Mouse (Mus musculus) hindbrain, postnatal 0 days (tissue): ENCODE results near the gene Slc25a51. TPM values are rescaled to one million over a fixed set of nuclear protein-coding genes. Genes with fewer than 3 reads are reported as not detected.

Experiments
- ATAC-seq: fragments of 200-750 bp; cut with Nextera tagmentation; 2 replicates; pipeline ENCODE4 v1.8.0; 2017; ENCODE audit warnings: mild to moderate bottlenecking, moderate TSS enrichment, moderate library complexity
- DNase-seq: peaks from one replicate; pipeline ENCODE4 v3.0.0-alpha.2; 2015; ENCODE audit warnings: low spot score
- H3K27ac ChIP-seq: fragments of 300-500 bp; sonication (generic); 2 replicates; pipeline ENCODE4 v1.5.1; 2014; ENCODE audit warnings: mild to moderate bottlenecking
- H3K27me3 ChIP-seq: fragments of 300-500 bp; sonication (generic); 2 replicates; pipeline ENCODE4 v1.6.1; 2014; ENCODE audit warnings: low read length, mixed read lengths; ENCODE audit not compliant: insufficient read depth
- H3K36me3 ChIP-seq: fragments of 300-500 bp; sonication (generic); 2 replicates; pipeline ENCODE4 v1.6.1; 2014; ENCODE audit warnings: low read length, mixed read lengths; ENCODE audit not compliant: insufficient read depth
- H3K4me1 ChIP-seq: fragments of 300-500 bp; sonication (generic); 2 replicates; pipeline ENCODE4 v1.6.1; 2014; ENCODE audit warnings: antibody characterized with exemption, low read length, mixed read lengths; ENCODE audit not compliant: insufficient read depth
- H3K4me2 ChIP-seq: fragments of 300-500 bp; sonication (generic); 2 replicates; pipeline ENCODE4 v1.6.1; 2014; ENCODE audit warnings: low read depth, mild to moderate bottlenecking, low read length, moderate library complexity, mixed read lengths
- H3K4me3 ChIP-seq: fragments of 300-500 bp; sonication (generic); 2 replicates; pipeline ENCODE4 v1.5.1; 2014; ENCODE audit warnings: low read length
- H3K9ac ChIP-seq: fragments of 300-500 bp; sonication (generic); replicated peaks from 2 replicates; pipeline ENCODE4 v1.6.1; 2014; ENCODE audit warnings: mild to moderate bottlenecking, low read length, moderate library complexity, mixed read lengths
- H3K9me3 ChIP-seq: fragments of 300-500 bp; sonication (generic); 2 replicates; pipeline ENCODE4 v1.6.1; 2016; ENCODE audit warnings: low read length, mixed read lengths
- CTCF ChIP-seq: IDR thresholded peaks from 2 replicates; pipeline ENCODE4 v1.5.1; 2016; ENCODE audit warnings: antibody characterized with exemption, control low read depth, low read depth
- WGBS: fragments of 180-500 bp; shearing (Covaris S2); extraction: QIAGEN DNeasy Blood & Tissue Kit; methylation state at CpG from one replicate; pipeline ENCODE4 v1.1.7; 2014; 5-methylcytosine and 5-hydroxymethylcytosine counted together
- polyA plus RNA-seq: library from polyadenylated mRNA; unstranded; fragments of >200 nt; fragmentation: Nextera tagmentation; extraction: Ambion mirVana; gene quantifications from 2 replicates; pipeline ENCODE4 v1.2.1, GENCODE M21; 2015
- total RNA-seq: library from RNA; depleted of rRNA; stranded (reverse); fragments of >200 nt; gene quantifications from 2 replicates; pipeline ENCODE4 v1.2.3, GENCODE M21; 2014

Gene Slc25a51
- total and polyA plus RNA-seq, 2 experiments from 2014 or later: 64.3 to 142 TPM

GRCm38 (mm10) chr4:45409270-45409669 lies 704 bp upstream of the Slc25a51 start:
- WGBS: under 1% methylated on average over 10 of the region's 10 CpGs
- H3K27me3 ChIP-seq: no peaks in the 10 kb centered on the region
- H3K4me1 ChIP-seq: peaks cover 10% of the 10 kb centered on the region; the same call in 1 of the 2 replicates
- peak overlapping the region; percentile 89 for H3K4me3 ChIP-seq
- 0 out of 2 replicates have a peak, but pooled peaks have one; percentile 32 for TF ChIP-seq CTCF
- no peaks in the 10 kb centered on the region for H3K36me3 ChIP-seq
- ATAC-seq (peak; percentile 8), DNase-seq (peak; percentile 82)
- H3K4me2 ChIP-seq: peak overlapping the region; percentile 60
- no peaks in the 10 kb centered on the region for H3K9me3 ChIP-seq
- peak overlapping the region; percentile 86 for H3K27ac ChIP-seq
- peak overlapping the region; percentile 87 for H3K9ac ChIP-seq

- ATAC-seq (no peak; the same call in 1 of the 2 replicates), DNase-seq (peak; percentile 49)
- Histone ChIP-seq H3K36me3 (peaks cover 9% of the 10 kb centered on the region; the same call in 1 of the 2 replicates), H3K9ac (peak overlapping the region; percentile 87), H3K4me3 (peak overlapping the region; percentile 89), H3K9me3 (no peaks in the 10 kb centered on the region), H3K4me1 (peaks cover 10% of the 10 kb centered on the region; the same call in 1 of the 2 replicates), H3K27me3 (no peaks in the 10 kb centered on the region), H3K27ac (peak overlapping the region; percentile 86), H3K4me2 (peak overlapping the region; percentile 60)
- no peak for TF ChIP-seq CTCF
- under 1% methylated on average over 19 of the region's 19 CpGs for WGBS
These were observed 747 bp downstream of the Slc25a51 start for GRCm38 (mm10) chr4:45407703-45408334.

GRCm38 (mm10) chr4:45407001-45407702 lies 1.4 kb downstream of the Slc25a51 start:
- Histone ChIP-seq H3K27me3 (no peaks in the 10 kb centered on the region), H3K9me3 (no peaks in the 10 kb centered on the region), H3K36me3 (peaks cover 16% of the 10 kb centered on the region; the same call in 1 of the 2 replicates), H3K4me1 (peaks cover 10% of the 10 kb centered on the region; the same call in 1 of the 2 replicates), H3K4me3 (peak overlapping the region; percentile 89), H3K9ac (peak overlapping the region; percentile 87), H3K27ac (no peak overlapping the region), H3K4me2 (peak overlapping the region; percentile 60)
- TF ChIP-seq CTCF: no peak
- 62% methylated on average over 5 of the region's 5 CpGs for WGBS
- ATAC-seq (no peak), DNase-seq (no peak)

- peaks cover 10% of the 10 kb centered on the region; the same call in 1 of the 2 replicates for H3K4me1 ChIP-seq
- H3K4me2 ChIP-seq: peak overlapping the region; percentile 60
- peaks cover 16% of the 10 kb centered on the region; the same call in 1 of the 2 replicates for H3K36me3 ChIP-seq
- 0 out of 2 replicates have a peak overlapping the region, but pooled peaks have one; percentile 17 for H3K9ac ChIP-seq
- no peaks in the 10 kb centered on the region for H3K27me3 ChIP-seq
- TF ChIP-seq CTCF: no peak
- WGBS: 47% methylated on average over 7 of the region's 7 CpGs
- H3K27ac ChIP-seq: no peak overlapping the region
- no peaks in the 10 kb centered on the region for H3K9me3 ChIP-seq
- no peak for DNase-seq
- no peak for ATAC-seq
- no peak overlapping the region for H3K4me3 ChIP-seq
These were observed 2.2 kb downstream of the Slc25a51 start for GRCm38 (mm10) chr4:45406397-45406796.

- DNase-seq: no peak
- no peak overlapping the region for H3K4me2 ChIP-seq
- H3K36me3 ChIP-seq: peaks cover 16% of the 10 kb centered on the region; the same call in 1 of the 2 replicates
- H3K9me3 ChIP-seq: no peaks in the 10 kb centered on the region
- no peaks in the 10 kb centered on the region for H3K27me3 ChIP-seq
- TF ChIP-seq CTCF: no peak
- ATAC-seq: no peak
- no peak overlapping the region for H3K9ac ChIP-seq
- no peak overlapping the region for H3K4me3 ChIP-seq
- no peak overlapping the region for H3K27ac ChIP-seq
- H3K4me1 ChIP-seq: peaks cover 10% of the 10 kb centered on the region; the same call in 1 of the 2 replicates
- WGBS: 61% methylated on average over 7 of the region's 7 CpGs
These were observed 3.3 kb downstream of the Slc25a51 start for GRCm38 (mm10) chr4:45405315-45405714.

GRCm38 (mm10) chr4:45404086-45404485 lies 4.5 kb downstream of the Slc25a51 start:
- H3K27ac ChIP-seq: no peak overlapping the region
- H3K4me3 ChIP-seq: no peak overlapping the region
- no peak overlapping the region for H3K9ac ChIP-seq
- 96% methylated on average over 7 of the region's 7 CpGs for WGBS
- peaks cover 25% of the 10 kb centered on the region for H3K36me3 ChIP-seq
- H3K9me3 ChIP-seq: no peaks in the 10 kb centered on the region
- no peak for DNase-seq
- H3K4me1 ChIP-seq: peaks cover 10% of the 10 kb centered on the region; the same call in 1 of the 2 replicates
- no peak for ATAC-seq
- no peaks in the 10 kb centered on the region for H3K27me3 ChIP-seq
- H3K4me2 ChIP-seq: no peak overlapping the region
- no peak for TF ChIP-seq CTCF

GRCm38 (mm10) chr4:45403499-45403878 lies 5.1 kb downstream of the Slc25a51 start:
- Histone ChIP-seq H3K4me2 (no peak overlapping the region), H3K9ac (no peak overlapping the region), H3K4me1 (peaks cover 10% of the 10 kb centered on the region; the same call in 1 of the 2 replicates), H3K27ac (no peak overlapping the region), H3K4me3 (no peak overlapping the region), H3K27me3 (no peaks in the 10 kb centered on the region), H3K9me3 (no peaks in the 10 kb centered on the region), H3K36me3 (peaks cover 28% of the 10 kb centered on the region)
- no peak for DNase-seq
- no peak for ATAC-seq
- WGBS: 89% methylated on average over 7 of the region's 7 CpGs
- TF ChIP-seq CTCF: no peak
